Mouse (Mus musculus) olfactory bulb, adult 2 months (tissue): ENCODE results near the gene Dlgap1.

ENCODE experiments used
- CTCF ChIP-seq: fragments of 200-500 bp; IDR thresholded peaks from 2 replicates; pipeline ENCODE4 v1.5.1; 2012; ENCODE audit warnings: low read depth, mild to moderate bottlenecking, low read length, moderate library complexity; ENCODE audit not compliant: insufficient read depth
- POLR2A ChIP-seq: fragments of 200-500 bp; IDR thresholded peaks from 2 replicates; pipeline ENCODE4 v1.6.1; 2012; ENCODE audit warnings: mild to moderate bottlenecking, low read depth, low read length, moderate library complexity; ENCODE audit not compliant: insufficient read depth

DNA sequence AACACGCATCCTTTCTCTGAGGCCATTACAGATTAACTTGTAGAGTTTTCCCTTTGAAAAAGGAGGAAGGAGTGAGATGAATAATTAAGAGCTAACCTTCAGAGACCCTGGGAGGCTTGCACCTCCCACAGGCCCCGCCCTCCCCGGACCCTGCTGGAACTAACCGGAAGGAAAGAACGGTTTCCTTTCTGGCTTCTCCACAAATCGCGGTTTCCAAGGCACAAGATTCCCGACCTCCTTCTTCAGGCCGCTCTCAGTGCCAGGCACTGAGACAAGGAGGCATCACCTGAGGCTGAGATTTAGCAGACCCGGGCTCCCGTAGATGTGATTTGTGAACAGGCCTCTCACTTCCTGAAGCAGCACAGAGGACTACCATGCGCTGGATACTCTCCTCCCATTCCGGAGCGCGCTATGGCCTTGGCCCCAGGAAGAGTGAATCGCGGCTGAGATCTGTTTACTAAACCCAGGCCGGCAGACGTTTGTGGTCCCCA lies 782.3 kb downstream of the Dlgap1 start:
- TF ChIP-seq CTCF (no peak), POLR2A (no peak)
